Mouse (Mus musculus): ENCODE results near the gene Isg20l2.

Isg20l2 gene

GRCm38 (mm10) chr3:87913491-87913890, 16.6 kb upstream of the Isg20l2 start:
- no peak for DNase-seq (ENCODE audit: low spot score)

GRCm38 (mm10) chr3:87913891-87914290, 16.2 kb upstream of the Isg20l2 start:
- DNase-seq (ENCODE audit: low spot score) = no peak

GRCm38 (mm10) chr3:87916990-87917389, 13.1 kb upstream of the Isg20l2 start:
- DNase-seq (ENCODE audit: low spot score) = no peak

GRCm38 (mm10) chr3:87918551-87918950, 11.6 kb upstream of the Isg20l2 start:
- DNase-seq (ENCODE audit: low spot score) = no peak

- peak; percentile 89 for DNase-seq (ENCODE audit: low spot score)
Observed at GRCm38 (mm10) chr3:87919336-87920108, 10.6 kb upstream of the Isg20l2 start, which contains the start of gene Mrpl24. TSS of gene Mrpl24 (plus strand) at chr3:87919506.

- DNase-seq (ENCODE audit: low spot score) = no peak
Observed at GRCm38 (mm10) chr3:87920270-87920943, 9.7 kb upstream of the Isg20l2 start.

- DNase-seq (ENCODE audit: low spot score) = no peak
Observed at GRCm38 (mm10) chr3:87924996-87925395, 5.1 kb upstream of the Isg20l2 start.

GRCm38 (mm10) chr3:87927452-87927851, 2.7 kb upstream of the Isg20l2 start:
- no peak for DNase-seq (ENCODE audit: low spot score)

- DNase-seq (ENCODE audit: low spot score) = no peak
Observed at GRCm38 (mm10) chr3:87929341-87930077, 605 bp upstream of the Isg20l2 start.

- DNase-seq (ENCODE audit: low spot score) = no peak
Observed at GRCm38 (mm10) chr3:87934026-87934425, 3.9 kb downstream of the Isg20l2 start.

GRCm38 (mm10) chr3:87934501-87934900, 4.4 kb downstream of the Isg20l2 start:
- no peak for DNase-seq (ENCODE audit: low spot score)

GRCm38 (mm10) chr3:87935201-87935600, 5.1 kb downstream of the Isg20l2 start:
- no peak for DNase-seq (ENCODE audit: low spot score)

- DNase-seq (ENCODE audit: low spot score) = no peak
Observed at GRCm38 (mm10) chr3:87935776-87936175, 5.7 kb downstream of the Isg20l2 start.

GRCm38 (mm10) chr3:87940611-87941010, 10.5 kb downstream of the Isg20l2 start:
- no peak for DNase-seq (ENCODE audit: low spot score)

- DNase-seq (ENCODE audit: low spot score) = no peak
Observed at GRCm38 (mm10) chr3:87942471-87942870, 12.4 kb downstream of the Isg20l2 start.

- DNase-seq (ENCODE audit: low spot score) = no peak
Observed at GRCm38 (mm10) chr3:87943586-87943985, 13.5 kb downstream of the Isg20l2 start.

GRCm38 (mm10) chr3:87944838-87945600, 14.9 kb downstream of the Isg20l2 start:
- no peak for DNase-seq (ENCODE audit: low spot score)

GRCm38 (mm10) chr3:87945781-87946540, 15.8 kb downstream of the Isg20l2 start:
- DNase-seq (ENCODE audit: low spot score) = no peak

- no peak for DNase-seq (ENCODE audit: low spot score)
Observed at GRCm38 (mm10) chr3:87946541-87946860, 16.4 kb downstream of the Isg20l2 start.

- DNase-seq (ENCODE audit: low spot score) = no peak
Observed at GRCm38 (mm10) chr3:87947056-87947810, 17.1 kb downstream of the Isg20l2 start.

GRCm38 (mm10) chr3:87947811-87948199, 17.7 kb downstream of the Isg20l2 start:
- DNase-seq (ENCODE audit: low spot score) = no peak
